Mouse (Mus musculus) right cerebral cortex, postnatal 4 days (tissue): ENCODE data around the gene Fam83d.
"Not testable (repeated sequence)": the region's sequence is repeated elsewhere in the genome, so short reads cannot be mapped to it uniquely, and the experiment has no call there.

Experiments
- DNase-seq: peaks from one replicate; pipeline ENCODE4 v3.0.0-alpha.2; 2022

Gene Fam83d

DNA sequence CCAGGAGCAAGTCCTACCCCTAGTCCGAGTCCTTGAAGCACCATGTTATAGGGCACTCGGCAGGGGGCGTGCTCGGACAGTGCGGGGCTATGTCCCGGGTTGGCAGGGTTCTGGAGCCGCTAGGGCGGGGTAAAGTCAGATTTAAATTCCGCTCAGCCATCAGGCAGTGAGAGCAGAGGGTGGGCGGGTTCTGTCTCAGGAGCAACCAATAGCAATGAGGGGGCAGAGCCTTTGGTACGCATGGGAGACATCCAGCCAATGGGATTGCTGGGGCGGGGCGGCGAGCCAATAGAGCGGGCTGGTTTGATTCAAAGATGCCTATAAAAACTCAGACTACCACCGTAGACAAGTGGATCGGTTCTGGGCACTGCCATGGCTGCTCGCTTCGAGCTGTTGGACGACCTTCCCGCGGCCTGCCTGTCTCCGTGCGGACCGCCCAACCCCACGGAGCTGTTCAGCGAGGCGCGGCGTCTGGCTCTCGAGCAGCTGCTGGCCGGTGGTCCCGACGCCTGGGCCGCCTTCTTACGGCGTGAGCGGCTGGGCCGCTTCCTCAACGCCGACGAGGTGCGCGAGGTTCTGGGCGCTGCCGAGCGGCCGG, at the start of gene Fam83d:
Gene Fam83d, plus strand, starts transcription at position 352 of the 598 bp plus-strand sequence.
- DNase-seq: peak; percentile 98

DNA sequence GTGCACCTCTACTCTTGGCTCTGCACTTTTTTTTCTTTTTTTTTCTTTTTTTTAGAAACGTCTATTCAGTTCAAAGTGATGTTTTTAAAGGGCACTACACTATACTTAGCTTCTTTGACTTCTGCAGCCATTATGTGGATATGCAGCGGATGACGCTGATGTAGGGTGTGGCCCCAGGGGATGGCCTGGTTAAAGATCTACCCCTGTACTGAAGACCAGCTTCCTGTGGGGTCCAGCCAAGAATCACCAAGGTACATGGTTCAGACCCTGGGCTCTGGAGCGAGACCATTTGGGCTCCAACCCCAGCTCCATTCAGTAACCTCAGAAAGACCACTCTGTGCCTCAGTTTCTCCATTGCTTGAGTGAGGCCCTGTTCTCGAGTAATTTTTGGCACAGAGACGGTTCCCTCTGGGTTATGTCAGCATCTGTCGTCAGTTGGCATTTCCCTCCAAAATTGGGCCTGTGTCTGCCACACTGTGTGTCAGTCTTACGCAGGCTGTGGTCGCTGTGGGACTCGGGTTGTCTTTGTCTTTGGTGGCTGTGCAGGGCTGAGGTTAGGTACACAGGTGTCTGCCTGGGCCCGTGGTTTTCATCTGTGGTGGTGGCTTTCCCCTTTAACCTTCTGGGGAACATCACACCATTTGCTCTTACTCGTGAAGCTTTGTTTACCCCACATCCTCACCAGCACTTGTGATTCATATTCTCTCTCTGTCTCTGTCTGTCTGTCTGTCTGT, 48.9 kb upstream of the Fam83d start:
- no peak for DNase-seq

DNA sequence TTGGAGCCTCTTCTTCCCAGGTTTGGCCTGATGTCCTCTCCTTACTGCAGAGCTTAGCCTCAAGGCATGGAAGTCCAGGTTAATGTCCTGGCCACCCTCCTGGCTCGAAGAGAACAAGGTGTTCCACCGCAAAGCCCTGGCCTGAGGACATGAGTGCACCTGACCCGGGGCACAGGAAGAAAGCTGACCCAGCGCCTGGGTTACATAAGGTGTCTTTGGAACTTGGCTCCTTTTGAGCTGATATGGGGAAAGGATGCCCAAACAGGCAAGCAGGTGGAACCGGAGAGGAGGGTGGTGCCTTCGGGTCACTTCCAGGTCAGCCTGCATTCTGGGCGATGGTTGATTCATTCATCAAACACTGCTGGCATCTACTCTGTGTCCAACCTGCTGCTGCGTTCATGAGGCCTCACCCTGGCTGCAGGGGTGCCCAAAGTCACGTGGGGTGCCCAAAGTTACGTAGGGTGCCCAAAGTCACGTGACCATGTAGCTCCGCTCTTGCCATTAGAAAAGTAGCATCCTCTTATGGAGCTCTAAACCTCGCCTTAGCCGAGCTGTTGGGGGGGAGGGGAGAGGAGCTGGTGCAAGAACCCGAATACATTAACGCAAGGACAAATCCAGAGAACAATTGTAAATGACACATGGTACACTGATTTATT, 47.0 kb upstream of the Fam83d start:
- no peak for DNase-seq

DNA sequence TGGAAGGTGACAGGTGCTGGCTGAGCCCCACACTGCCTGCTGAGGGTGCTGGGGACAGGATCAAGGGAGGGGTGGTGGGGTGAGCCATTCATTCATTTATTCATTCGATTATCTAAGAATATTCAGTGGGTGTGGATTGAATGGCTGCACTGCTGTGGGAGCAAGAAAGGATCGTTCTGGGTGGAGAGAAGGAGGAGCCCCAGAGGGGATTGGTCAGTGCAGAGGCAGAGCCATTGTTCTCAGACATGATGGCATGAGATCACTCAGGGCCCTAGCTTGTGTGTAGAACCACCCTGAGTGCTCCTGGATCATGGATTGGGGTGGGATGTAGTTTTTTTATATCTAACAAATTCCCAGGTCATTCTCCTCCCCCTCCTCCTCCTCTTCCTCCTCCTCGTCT, 46.4 kb upstream of the Fam83d start:
- DNase-seq: no peak

DNA sequence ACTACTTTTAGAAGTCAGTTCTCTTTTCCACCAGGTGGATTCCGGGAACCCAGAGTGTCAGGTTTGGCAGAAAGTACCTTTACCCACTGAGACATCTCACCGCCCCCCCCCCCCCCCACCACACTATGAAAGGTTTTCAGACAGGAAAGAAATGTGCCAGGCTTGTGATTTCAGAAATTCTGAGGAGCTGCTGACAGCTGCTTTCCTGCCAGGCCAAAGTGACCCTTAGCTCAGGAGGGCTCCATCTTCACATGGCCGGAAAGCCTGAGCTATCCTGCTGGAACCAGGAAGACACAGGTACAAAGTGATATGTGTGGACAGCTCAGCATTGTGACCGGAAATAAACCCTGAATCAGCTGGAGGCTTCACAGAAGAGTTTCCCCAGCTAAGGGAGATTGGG, 45.8 kb upstream of the Fam83d start:
- no peak for DNase-seq

DNA sequence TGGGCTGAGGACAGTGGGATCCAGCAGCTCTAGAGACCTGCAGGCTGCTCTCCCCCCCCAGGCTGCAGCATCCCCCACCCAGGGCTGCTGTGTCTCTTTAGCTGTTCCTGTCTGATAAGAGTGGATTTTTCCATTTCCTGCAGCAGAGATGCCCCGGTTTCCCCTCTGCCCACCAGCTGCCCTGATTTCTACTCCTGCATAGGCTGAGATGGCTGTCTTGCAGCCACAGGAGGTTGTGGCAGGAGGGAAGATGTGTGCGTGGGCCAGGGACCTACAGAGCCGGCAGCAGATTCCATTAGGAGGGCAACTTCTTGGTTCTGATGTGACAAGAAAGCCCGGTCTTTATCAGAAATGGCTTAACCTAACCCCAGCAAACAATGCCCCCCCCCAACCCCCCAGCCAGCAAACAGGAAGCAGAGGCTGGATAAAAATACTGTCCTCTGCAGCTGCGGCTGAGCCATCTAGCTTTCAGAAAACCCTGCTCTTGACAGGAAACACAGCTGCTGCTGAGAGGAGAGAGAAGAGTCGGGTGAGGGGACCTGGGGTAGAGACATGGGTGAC, 44.8 kb upstream of the Fam83d start:
- no peak for DNase-seq

DNA sequence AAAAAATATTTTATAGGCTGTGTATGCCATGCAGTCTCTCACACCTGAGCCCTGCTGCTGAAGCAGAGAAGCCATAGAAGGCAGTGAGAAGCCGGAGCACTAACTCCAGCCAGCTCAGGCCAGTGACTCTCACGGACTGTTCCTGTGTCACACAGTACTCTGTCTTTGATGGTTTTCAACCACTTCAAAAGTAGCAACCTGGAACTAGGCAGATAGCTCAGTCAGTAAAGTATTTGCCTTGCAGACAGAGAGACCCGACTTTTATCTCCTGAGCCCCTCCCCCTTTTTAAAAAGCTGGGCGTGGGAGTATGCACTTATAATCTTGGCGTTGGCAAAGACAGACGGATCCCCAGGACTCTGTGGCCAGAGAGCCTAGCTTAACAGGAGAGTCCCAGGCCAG, 44.1 kb upstream of the Fam83d start:
- no peak for DNase-seq

DNA sequence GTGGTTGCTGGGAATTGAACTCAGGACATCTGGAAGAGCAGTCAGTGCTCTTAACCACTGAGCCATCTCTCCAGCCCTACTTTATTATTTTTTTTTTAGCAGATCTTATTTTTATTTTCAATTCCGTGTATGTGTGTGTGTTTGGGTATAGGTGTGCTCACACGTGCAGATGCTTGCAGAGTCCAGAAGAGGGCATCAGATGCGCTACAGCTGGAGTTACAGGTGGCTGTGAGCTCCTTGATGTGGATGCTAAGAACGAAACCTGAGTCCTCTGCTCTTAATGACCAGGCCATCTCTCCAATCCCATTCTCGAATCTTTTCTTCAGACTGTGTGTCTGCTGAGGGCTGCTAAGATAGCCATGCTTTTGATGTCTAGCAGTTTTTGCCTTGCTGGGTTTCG, 41.6 kb upstream of the Fam83d start:
- no peak for DNase-seq

DNA sequence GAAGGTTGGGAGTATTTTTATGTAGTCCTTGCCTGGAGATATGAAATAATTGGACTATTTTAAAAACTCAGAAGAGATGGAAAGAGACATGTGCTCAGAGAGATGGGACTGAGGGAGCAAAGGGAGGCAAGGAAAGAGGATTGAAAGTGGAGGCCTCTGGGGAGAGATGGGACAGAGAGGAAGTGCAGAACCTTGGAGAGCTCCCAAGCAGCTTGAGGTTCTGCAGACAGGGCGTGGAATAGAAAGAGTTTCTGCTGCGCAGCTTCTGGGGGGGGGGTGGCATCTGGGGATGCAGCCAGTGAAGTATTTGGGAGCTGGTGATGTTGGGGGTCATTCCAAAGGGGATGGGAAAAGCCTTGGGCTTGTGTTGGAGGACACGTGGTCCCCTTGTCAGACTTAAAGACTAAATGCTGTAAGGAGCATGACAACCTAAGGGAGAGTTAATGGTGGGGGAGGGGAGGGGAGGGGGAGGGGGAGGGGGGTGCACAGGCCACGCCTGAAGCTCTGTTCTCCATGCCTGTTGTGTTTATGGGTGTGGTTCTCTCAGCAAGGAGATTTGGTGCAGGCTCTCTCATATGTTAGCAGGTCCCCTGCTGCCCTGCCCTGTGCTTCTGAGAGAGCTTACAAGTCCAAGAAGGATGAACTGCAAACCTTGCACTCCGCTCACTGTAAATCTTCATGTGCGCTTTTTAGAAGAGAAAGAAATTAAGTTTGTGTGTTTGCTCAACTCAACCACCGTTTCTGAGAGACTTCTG, 39.7 kb upstream of the Fam83d start:
- DNase-seq: no peak

DNA sequence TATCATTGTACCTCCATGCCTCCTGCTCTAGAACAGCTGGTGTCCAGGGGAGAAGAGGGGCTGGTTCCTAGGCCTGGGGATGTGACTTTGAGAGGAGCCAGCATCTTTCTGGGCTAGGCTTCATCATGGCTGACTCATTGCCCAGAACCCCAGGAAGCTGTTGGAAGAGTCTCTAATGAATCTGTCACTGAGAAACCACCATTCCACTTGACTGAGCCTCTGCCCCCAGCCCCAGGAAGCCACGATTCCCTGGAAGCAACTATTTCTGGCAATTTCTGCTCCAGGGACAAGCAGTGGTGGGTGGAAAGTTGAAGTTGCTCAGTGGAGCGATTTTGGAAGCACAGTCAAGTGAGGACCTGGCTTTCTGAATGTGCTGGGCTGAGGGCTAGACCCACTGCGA, 37.0 kb upstream of the Fam83d start:
- DNase-seq: no peak

DNA sequence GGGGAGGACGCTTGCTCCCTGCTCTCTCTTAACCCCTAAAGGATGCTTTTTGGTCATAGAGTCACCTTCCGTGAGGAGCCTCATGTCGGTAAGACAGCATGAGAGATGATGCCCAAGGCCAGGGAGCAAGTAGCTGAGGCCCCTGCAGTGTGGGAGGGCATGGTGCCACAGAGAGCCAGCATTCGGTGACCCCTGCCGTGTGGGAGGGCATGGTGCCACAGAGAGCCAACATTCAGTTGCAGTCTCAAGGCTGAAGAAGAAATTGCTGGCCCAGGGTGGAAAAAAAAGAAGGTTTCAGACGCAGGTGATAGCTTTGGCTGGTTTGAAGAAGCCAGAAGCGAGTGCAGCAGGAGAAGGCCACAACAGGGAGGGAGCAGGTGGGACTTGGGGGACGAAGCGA, 35.4 kb upstream of the Fam83d start:
- no peak for DNase-seq

DNA sequence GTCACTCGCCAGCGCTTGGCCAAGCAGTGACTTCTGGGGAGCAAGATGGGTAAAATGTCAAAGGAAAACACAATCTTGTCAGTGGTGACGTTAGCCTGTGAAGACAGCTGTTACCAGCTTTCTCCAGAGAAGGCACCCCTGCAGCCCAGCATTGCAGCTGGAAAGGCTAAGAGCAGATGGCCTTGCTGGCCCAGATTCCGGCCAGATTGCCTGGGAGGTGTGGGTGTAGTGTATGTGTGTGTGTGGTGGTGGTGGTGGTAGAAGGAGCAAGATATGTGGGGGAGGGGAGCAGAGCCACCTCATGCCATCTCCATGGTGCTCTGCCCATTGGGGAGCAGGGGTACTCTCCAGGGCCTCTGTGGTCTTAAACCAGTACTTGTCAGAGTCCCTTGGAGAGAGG, 34.8 kb upstream of the Fam83d start:
- no peak for DNase-seq

DNA sequence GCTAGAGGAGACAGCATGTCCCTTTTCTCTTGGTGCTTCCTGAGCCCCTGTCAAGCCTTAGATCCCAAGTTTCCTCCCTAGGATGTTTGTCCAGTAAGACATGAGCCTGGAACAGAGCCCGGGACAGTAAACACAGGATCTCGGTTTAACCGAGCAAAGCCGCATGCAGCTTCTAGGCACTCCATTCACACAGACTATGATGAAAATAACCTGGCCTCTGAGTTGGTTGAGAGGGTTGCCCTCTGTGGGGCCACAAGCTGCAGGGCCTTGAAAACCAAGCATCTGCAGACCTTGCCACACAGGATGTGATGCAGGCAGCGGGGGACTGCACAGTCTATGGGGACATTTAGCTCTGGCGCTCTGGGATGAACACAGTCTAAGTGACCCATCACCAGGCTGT, 34.0 kb upstream of the Fam83d start:
- no peak for DNase-seq

DNA sequence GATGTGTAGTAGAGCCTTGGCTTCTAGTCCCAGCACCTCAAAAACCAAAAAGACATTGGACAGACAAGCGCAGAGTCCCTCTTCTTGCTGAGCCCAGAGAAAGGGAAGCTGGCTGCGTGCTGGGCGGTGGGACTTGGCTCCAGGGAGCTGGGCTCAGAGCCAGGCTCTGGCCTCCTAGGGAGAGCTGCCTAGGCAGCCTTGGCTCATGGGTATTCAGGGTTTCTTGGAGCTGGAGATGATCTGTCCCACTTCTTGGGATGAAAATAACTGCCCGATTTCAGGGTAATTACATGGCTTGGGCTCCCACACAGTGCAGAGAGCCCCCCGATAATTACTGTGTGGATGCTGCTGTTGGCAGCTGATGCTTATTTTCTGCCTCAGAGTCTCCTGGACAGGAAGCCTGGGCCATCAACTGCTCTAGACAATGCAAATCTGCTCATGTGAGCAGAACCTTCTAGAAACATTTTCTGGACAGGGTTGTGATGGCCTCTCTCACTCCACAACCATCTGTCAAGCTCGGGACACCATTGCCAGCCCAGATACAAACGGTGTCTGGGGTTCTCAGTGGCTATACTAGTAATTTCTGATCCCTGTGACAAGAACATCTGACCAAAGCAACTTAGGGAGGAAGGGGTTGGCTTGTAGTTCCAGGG, 33.3 kb upstream of the Fam83d start:
- peak; percentile 59 for DNase-seq

DNA sequence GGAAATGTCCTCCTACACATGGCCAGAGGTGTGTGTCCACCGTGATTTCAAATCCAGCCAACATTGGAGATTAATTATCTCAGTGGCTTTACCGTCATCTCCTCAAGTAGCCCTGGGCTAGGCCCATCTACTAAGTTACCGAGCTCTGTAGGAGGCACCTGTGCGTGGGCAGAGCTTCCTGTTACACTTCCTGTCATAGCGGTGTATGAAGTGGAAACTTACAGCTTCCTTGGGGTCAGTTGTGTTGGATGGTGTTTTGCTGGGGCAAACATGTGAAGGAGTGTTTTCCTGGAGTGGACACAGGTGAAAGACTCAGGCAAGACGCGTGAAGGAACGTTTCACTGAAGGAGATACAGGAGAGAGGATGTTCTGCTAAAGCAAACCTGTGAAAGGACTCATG, 32.6 kb upstream of the Fam83d start:
- DNase-seq: no peak

DNA sequence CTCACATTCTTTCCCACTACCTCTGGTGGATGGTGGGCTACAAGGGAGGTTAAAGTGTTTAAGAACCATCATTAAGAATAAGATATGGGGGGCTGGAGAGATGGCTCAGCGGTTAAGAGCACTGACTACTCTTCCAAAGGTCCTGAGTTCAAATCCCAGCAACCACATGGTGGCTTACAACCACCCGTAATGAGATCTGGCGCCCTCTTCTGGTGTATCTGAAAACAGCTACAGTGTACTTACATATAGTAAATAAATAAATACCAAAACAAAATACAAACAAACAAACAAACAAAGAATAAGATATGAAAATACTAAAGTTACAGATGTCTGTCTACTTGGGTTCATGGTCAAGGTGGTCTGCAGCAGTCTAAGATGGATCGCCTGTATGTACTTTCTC, 31.6 kb upstream of the Fam83d start:
- DNase-seq: not testable (repeated sequence)

DNA sequence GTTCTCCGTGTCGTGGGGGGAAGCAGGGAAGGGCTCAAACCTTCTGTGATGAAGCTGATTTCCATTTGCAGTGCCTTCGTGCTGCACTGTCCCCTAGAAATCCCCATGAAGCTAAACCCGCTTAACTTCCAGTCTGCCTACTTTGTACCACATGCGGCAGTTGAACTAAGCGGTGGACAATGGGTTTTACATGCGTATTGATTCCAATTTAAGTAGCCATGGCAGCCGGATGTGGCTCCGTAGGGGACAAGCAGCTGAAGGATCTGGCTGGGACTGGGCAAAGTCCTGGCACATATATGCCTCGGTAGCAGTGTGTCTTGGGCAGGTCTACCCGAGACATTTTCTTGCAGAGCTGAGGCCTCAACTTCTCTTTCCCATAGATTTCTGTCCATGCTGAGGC, 29.3 kb upstream of the Fam83d start:
- no peak for DNase-seq

DNA sequence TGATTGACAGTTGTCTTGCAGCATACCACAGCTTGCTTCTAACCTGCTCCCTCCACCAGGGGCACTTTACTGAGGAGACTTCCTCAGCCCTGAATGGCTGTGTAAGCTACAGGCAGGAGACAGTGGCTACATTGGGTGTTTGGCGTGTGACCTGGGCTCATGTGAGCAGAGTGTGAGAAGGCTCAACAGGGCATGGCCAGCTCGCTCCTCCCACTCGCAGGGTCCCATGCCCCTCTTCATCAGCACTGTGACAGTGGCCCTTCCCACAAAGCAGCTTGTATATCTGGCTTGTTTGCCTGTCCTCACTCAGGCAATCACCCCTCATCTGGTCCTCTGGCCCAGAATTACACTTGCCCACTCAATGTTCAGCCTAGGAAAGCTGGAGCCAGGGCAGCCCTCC, 28.8 kb upstream of the Fam83d start:
- no peak for DNase-seq

DNA sequence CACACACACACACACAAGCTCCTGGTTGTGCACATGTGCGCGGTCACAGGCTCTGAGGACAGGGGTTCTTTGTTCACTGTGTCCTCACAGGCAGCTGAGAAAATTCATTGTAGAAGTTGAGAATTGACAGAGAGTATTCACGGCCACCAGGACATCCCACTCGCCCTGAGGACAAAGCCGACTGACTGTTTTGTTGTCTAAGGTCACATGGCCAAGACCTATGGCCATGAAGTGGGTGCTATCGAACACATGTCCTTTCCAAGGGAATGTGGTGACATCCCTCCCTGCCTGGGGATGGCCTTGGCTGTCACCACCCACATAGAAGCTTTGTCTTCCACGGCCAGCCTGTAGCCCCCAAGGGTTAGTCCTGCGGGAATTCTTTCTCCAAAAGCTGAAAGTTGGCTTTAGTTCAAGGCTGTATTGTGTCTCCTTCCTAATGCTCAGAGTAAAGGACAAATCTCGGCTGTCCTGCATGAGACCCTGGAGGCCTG, 26.8 kb upstream of the Fam83d start:
- no peak for DNase-seq

DNA sequence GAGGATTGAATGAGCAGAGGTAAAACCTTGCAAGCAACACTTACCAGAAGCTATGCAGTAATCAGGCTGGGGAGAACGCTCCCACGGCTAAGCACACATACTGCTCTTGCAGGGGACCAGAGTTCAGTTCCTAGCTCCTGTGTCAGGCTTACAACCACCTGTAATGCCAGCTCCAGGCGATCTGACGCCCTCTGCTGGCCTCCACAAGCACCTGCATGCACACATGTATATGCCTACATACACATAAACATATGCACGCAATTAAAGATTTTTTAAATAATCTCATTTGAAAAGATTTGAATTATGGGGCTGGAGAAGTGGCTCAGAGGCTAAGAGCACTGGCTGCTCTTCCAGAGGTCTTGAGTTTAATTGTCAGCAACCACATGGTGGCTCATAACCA, 25.5 kb upstream of the Fam83d start:
- no peak for DNase-seq

DNA sequence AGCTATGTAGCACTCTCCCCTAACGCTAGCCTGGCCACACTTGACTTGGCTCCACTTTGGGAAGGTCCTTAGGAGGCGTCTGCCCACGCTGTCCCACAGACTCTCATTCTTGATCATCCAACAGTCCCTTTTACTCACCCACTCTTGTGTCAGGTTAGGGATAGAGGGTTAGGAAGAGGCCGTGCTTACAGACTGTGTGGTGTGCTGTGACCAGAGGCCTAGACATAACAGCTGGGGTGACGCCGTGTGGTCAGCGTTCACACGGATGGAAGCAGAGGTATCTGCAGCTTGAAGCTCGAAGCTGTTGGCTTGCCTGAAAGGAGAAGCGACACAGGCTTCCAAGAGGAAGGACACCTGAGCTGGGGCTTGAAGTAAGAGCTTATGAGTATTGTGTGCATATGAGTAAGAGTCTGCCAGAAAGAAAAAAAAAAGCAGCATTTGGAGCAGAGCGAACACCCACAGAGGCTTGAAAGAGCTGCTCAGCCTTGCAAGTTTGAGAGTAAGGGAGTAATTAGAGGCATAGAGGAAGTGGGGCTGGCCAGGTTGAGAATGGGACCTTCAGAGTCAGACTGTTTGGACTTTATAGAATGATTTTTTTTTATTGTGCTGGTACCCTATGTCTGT, 24.3 kb upstream of the Fam83d start:
- no peak for DNase-seq

DNA sequence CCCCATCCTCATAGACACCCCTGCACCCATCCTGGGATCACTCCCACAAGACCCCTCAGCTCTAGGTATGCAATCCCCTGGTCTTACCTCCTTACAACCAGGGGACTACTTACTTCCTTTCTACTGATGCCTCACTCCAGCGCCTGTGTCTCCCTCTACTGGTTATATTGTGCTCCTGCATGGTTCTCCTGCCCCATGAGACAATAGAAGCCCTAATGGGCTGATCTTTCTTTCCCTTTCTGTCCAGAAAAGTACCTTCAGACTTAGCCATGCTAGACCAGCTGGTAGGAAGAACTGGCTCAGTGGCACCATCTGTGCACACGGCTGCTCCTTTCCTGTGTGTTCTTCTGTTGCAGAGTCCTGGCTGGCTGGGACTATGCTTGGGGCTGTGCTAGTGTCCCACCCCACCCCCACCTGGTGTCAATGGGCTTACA, 22.8 kb upstream of the Fam83d start:
- DNase-seq: no peak
